Mouse (Mus musculus): ENCODE results near the gene Pmf1. TPM values are rescaled to one million over a fixed set of nuclear protein-coding genes. Genes with fewer than 3 reads are reported as not detected.

The Pmf1 gene
- 174 and 185 TPM in 2 replicates for polyA plus RNA-seq (2014; fragmentation: Nextera tagmentation; extraction: Ambion mirVana)

DNA sequence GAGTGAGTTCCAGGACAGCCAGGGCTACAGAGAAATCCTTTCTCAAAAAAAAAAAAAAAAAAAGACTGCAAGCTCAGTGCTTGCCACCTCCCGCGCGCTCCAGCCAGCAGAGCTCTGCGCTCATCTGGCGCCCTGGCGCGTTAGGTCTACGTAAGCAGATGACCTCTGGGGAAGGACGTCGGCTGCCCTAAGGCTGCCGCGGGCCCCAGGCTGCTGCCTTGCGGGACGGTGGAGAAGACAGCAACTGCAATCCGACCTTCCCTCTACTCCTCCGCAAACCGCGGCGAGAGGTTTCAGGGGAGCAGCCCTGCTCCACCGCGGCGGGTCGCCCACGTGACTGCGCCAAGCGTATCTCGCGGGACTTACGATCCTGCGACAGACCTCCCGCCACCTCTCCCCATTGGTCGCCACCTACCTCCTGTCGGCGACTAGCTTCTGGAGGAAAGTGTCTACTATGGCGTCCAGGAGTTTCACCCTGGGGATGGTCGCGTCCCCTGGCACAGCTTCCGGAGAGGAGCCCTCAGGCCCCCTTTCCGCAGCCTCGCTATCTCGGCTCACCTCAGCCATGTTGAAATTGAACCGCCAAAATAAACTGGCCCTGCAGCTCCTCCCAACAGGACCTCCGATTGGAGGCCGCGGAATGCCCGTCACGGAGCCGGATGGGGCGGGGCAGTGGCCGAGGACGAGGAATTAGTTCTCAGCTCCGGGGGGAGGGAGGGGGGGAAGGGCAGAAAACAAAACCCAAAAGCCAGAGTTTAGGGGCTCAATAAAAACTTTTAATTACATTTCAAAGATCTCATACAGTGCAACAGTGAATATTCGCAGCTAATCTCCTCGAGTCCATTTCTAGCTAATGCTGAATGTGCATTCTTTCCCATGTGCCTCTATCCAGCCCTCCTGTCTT is at the start of gene Pmf1:
Gene Pmf1, minus strand, starts transcription at position 591 of the 904 bp plus-strand sequence.
- peaks cover 5% of the 10 kb centered on the region for H3K36me3 ChIP-seq (ENCODE audit: control insufficient read depth, insufficient read depth, low read length)
- H3K27me3 ChIP-seq (ENCODE audit: control insufficient read depth, insufficient read depth, low read length), result no peaks in the 10 kb centered on the region
- H3K4me1 ChIP-seq (ENCODE audit: control insufficient read depth, insufficient read depth, low read length), result peaks cover 13% of the 10 kb centered on the region
- peak; percentile 90 for ATAC-seq (ENCODE audit: insufficient number of reproducible peaks, low FRiP score, low TSS enrichment, low read depth)
- peak; percentile 93 for DNase-seq (ENCODE audit: low spot score)
- peak within 1 kb of the TSS; percentile 86 for H3K27ac ChIP-seq (replicated peaks; ENCODE audit: low read depth, low read length)
- peak within 1 kb of the TSS; percentile 76 for H3K4me2 ChIP-seq (ENCODE audit: low read depth, severe bottlenecking)
- peak within 1 kb of the TSS; percentile 70 for H3K4me3 ChIP-seq (ENCODE audit: low read depth, low read length)
- peak within 1 kb of the TSS; percentile 94 for H3K9ac ChIP-seq (ENCODE audit: low read length)
- WGBS, result under 1% methylated on average over 54 of the region's 54 CpGs
- no peaks in the 10 kb centered on the region for H3K9me3 ChIP-seq (ENCODE audit: control insufficient read depth, low read length)

GRCm38 (mm10) chr3:88458778-88459219 is 48.7 kb upstream of the Pmf1 start:
- DNase-seq (ENCODE audit: low spot score) (peak; percentile 37), ATAC-seq (ENCODE audit: insufficient number of reproducible peaks, low FRiP score, low TSS enrichment, low read depth) (0 out of 2 replicates have a peak, but pooled peaks have one; percentile 46)
- Histone ChIP-seq H3K27me3 (ENCODE audit: control insufficient read depth, insufficient read depth, low read length) (peaks cover 4% of the 10 kb centered on the region; the same call in 1 of the 2 replicates), H3K4me3 (ENCODE audit: low read depth, low read length) (peak overlapping the region; percentile 19; the same call in 1 of the 2 replicates), H3K36me3 (ENCODE audit: control insufficient read depth, insufficient read depth, low read length) (no peaks in the 10 kb centered on the region), H3K4me2 (ENCODE audit: low read depth, severe bottlenecking) (peak overlapping the region; percentile 38), H3K9me3 (ENCODE audit: control insufficient read depth, low read length) (no peaks in the 10 kb centered on the region), H3K4me1 (ENCODE audit: control insufficient read depth, insufficient read depth, low read length) (peaks cover 12% of the 10 kb centered on the region), H3K27ac (replicated peaks; ENCODE audit: low read depth, low read length) (no peak overlapping the region), H3K9ac (ENCODE audit: low read length) (peak overlapping the region; percentile 47; the same call in 1 of the 2 replicates)
- 4% methylated on average over 14 of the region's 14 CpGs for WGBS

DNA sequence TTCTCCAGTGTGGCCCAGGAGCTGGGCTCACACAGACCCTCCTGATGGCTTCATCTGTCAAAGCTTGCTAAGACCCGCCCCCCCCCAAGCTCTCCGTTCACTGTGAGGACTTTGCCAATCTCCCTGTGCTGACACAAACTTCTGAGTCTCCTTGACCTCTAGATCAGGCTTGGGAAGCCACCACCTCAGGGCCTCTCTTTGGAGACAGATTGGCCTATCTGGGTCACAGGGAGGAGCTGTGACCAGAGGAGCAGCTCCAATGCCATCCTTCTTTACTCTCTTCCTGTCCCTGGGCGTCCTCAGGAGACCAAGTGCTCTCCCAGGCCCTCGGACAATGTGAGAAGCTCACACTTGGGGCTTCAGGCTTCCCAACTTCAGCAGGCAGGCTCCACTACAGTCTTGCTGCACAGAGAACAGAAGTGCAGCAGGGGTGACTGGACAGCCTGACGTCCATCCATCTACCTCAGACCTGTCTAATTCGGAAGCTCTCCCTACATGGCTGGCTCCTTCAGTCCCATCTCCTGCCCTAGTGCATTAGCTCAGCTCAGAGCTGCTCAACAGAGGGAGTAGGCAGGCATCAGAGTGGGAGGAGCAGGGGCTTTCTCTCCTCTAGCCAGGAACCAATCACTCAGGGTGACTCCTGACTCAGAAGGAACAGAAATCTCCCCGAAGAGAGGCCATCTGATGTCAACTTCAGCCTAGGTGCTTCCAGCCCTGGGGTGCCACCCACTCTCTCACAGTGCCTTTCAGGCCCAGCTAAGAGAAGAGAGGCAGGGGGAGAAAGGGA is 46.8 kb upstream of the Pmf1 start:
- Histone ChIP-seq H3K36me3 (ENCODE audit: control insufficient read depth, insufficient read depth, low read length) (no peaks in the 10 kb centered on the region), H3K4me2 (ENCODE audit: low read depth, severe bottlenecking) (no peak overlapping the region), H3K27ac (replicated peaks; ENCODE audit: low read depth, low read length) (no peak overlapping the region), H3K27me3 (ENCODE audit: control insufficient read depth, insufficient read depth, low read length) (peaks cover 4% of the 10 kb centered on the region; the same call in 1 of the 2 replicates), H3K4me1 (ENCODE audit: control insufficient read depth, insufficient read depth, low read length) (peaks cover 12% of the 10 kb centered on the region), H3K9ac (ENCODE audit: low read length) (no peak overlapping the region), H3K9me3 (ENCODE audit: control insufficient read depth, low read length) (no peaks in the 10 kb centered on the region), H3K4me3 (ENCODE audit: low read depth, low read length) (no peak overlapping the region)
- no peak for ATAC-seq (ENCODE audit: insufficient number of reproducible peaks, low FRiP score, low TSS enrichment, low read depth)
- WGBS, result 60% methylated on average over 7 of the region's 7 CpGs
- DNase-seq (ENCODE audit: low spot score), result no peak

DNA sequence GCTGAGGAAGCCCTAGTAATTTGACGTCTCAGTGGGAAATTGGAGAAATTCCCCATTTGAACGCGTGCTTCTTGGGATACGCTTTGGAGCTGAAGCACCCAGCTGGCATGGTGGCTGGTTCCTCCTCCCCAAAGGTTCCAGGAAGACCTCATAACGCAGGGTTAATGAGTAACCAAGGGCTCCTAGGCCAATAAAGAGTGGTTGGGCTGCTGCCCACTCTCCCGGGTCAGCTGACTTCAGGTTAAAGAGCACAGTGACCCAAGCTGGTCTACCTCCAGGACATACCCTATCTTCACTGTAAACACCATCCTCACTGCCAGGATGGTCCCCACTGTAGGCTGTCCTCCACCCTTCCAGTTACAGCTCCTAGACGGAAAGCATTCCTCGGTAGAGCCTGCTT is 46.2 kb upstream of the Pmf1 start:
- no peak for DNase-seq (ENCODE audit: low spot score)
- H3K9ac ChIP-seq (ENCODE audit: low read length), result no peak overlapping the region
- WGBS, result 86% methylated on average over 8 of the region's 8 CpGs
- no peak overlapping the region for H3K4me2 ChIP-seq (ENCODE audit: low read depth, severe bottlenecking)
- no peaks in the 10 kb centered on the region for H3K9me3 ChIP-seq (ENCODE audit: control insufficient read depth, low read length)
- H3K4me3 ChIP-seq (ENCODE audit: low read depth, low read length), result no peak overlapping the region
- no peaks in the 10 kb centered on the region for H3K36me3 ChIP-seq (ENCODE audit: control insufficient read depth, insufficient read depth, low read length)
- ATAC-seq (ENCODE audit: insufficient number of reproducible peaks, low FRiP score, low TSS enrichment, low read depth), result no peak
- 0 out of 2 replicates have a peak, but pooled peaks cover 4% of the 10 kb centered on the region for H3K27me3 ChIP-seq (ENCODE audit: control insufficient read depth, insufficient read depth, low read length)
- H3K27ac ChIP-seq (replicated peaks; ENCODE audit: low read depth, low read length), result no peak overlapping the region
- H3K4me1 ChIP-seq (ENCODE audit: control insufficient read depth, insufficient read depth, low read length), result peaks cover 12% of the 10 kb centered on the region

DNA sequence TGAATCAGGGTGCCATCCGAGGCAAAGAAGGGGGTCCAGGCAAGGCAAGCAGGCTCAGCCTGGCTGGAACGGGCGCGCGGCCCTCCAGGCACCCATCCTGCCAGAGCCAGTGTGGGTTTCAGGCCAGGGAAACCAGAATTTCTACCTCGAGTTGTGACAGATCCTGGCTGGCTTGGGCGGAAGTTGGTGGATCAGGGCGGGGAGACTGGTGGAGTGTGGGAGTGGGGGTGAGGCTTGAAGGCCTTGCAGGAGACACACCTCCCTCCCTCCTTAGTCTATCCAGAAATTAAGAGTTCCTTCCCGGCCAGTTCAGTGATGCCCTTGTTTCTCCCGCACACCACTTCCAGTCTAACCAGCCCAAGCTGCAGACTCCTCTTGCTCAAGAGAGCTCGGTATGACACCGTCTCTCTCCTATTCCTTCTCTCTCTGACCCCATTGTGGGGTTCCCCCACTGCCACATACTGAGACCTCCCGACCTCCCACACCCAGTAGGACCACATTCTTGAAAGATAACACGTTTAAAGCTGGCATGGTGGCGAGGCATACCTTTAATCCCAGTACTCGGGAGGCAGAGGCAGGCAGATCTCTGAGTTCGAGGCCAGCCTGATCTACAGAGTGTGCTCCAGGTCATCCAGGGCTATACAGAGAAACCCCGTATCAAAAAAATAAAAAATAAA is 45.6 kb upstream of the Pmf1 start:
- Histone ChIP-seq H3K4me1 (ENCODE audit: control insufficient read depth, insufficient read depth, low read length) (peaks cover 12% of the 10 kb centered on the region), H3K9ac (ENCODE audit: low read length) (no peak overlapping the region), H3K27ac (replicated peaks; ENCODE audit: low read depth, low read length) (no peak overlapping the region), H3K9me3 (ENCODE audit: control insufficient read depth, low read length) (no peaks in the 10 kb centered on the region), H3K36me3 (ENCODE audit: control insufficient read depth, insufficient read depth, low read length) (no peaks in the 10 kb centered on the region), H3K4me3 (ENCODE audit: low read depth, low read length) (no peak overlapping the region), H3K4me2 (ENCODE audit: low read depth, severe bottlenecking) (no peak overlapping the region), H3K27me3 (ENCODE audit: control insufficient read depth, insufficient read depth, low read length) (0 out of 2 replicates have a peak, but pooled peaks cover 4% of the 10 kb centered on the region)
- DNase-seq (ENCODE audit: low spot score) (no peak), ATAC-seq (ENCODE audit: insufficient number of reproducible peaks, low FRiP score, low TSS enrichment, low read depth) (no peak)
- WGBS, result 74% methylated on average over 18 of the region's 18 CpGs

DNA sequence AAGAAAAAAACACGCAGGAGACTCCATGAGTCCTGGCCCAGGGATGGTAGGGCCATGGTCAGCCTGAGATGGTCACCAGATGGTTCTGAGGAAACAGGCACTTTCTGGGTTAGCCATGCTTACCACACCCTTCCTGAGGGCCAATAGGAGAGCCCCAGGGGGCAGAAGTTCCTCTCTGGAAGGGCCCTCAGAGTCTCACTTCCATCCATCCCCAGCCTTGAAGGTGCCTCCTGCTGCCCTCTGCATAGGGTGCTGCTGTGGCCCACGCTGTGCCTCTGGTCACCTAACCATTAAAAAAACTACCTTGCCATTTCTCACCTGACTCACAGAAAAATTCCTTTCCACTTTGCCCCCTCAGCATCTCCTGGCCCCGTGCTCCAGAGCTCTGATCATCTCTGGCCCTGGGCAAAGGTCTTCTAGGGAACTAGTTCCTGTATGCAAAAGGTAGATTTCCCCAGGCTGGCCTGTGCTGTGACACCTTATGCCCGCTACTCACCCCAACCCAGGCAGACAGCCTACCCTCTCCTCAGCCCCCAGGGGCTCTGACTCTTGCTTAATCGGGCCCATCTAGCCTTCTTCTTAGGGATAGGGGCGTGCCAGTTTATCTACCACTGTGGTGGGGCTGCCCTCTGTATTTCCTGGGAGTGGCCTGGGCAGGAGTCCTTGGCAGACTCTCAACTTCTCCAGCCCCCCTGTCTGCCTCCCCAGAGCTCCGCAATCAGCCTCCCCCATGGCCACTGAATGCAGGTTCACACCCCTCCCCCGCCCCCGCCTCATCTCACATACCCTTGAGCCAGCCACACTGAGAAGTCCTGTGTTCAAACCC is 44.8 kb upstream of the Pmf1 start:
- ATAC-seq (ENCODE audit: insufficient number of reproducible peaks, low FRiP score, low TSS enrichment, low read depth) (no peak), DNase-seq (ENCODE audit: low spot score) (no peak)
- Histone ChIP-seq H3K27me3 (ENCODE audit: control insufficient read depth, insufficient read depth, low read length) (0 out of 2 replicates have a peak, but pooled peaks cover 2% of the 10 kb centered on the region), H3K27ac (replicated peaks; ENCODE audit: low read depth, low read length) (no peak overlapping the region), H3K9me3 (ENCODE audit: control insufficient read depth, low read length) (no peaks in the 10 kb centered on the region), H3K4me1 (ENCODE audit: control insufficient read depth, insufficient read depth, low read length) (peaks cover 11% of the 10 kb centered on the region), H3K4me2 (ENCODE audit: low read depth, severe bottlenecking) (no peak overlapping the region), H3K4me3 (ENCODE audit: low read depth, low read length) (no peak overlapping the region), H3K9ac (ENCODE audit: low read length) (no peak overlapping the region), H3K36me3 (ENCODE audit: control insufficient read depth, insufficient read depth, low read length) (no peaks in the 10 kb centered on the region)
- WGBS, result 54% methylated on average over 9 of the region's 9 CpGs

DNA sequence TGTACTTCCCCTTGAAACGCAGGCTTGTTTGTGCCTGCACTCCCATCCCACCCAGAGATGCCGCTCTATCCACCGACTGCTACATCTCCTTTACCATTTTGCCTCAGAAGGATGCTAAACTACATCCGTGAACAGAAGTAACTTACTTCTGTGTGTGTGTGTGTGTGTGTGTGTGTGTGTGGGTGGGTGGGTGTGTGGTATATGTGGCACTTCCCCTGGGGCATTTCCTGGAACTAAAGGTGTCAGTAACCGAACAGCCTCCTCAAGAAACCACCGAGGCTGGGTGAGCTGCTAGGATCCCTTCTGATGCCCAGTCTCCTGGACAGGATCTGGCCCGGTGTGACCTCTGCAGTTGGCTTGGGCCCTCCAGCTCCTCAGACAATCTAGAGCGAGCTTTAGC is 43.9 kb upstream of the Pmf1 start:
- Histone ChIP-seq H3K9me3 (ENCODE audit: control insufficient read depth, low read length) (no peaks in the 10 kb centered on the region), H3K4me3 (ENCODE audit: low read depth, low read length) (no peak overlapping the region), H3K27ac (replicated peaks; ENCODE audit: low read depth, low read length) (no peak overlapping the region), H3K4me1 (ENCODE audit: control insufficient read depth, insufficient read depth, low read length) (peaks cover 15% of the 10 kb centered on the region), H3K4me2 (ENCODE audit: low read depth, severe bottlenecking) (no peak overlapping the region), H3K9ac (ENCODE audit: low read length) (no peak overlapping the region), H3K27me3 (ENCODE audit: control insufficient read depth, insufficient read depth, low read length) (no peaks in the 10 kb centered on the region), H3K36me3 (ENCODE audit: control insufficient read depth, insufficient read depth, low read length) (no peaks in the 10 kb centered on the region)
- DNase-seq (ENCODE audit: low spot score) (no peak), ATAC-seq (ENCODE audit: insufficient number of reproducible peaks, low FRiP score, low TSS enrichment, low read depth) (no peak)
- WGBS, result 81% methylated on average over 8 of the region's 8 CpGs
